Mouse (Mus musculus) myocyte (in vitro differentiated cells): ENCODE data around the gene Zfp456. TPM values are rescaled to one million over a fixed set of nuclear protein-coding genes. Genes with fewer than 3 reads are reported as not detected.

ENCODE experiments used
- H3K27me3 ChIP-seq: one replicate; pipeline ENCODE4 v1.6.1; 2011; ENCODE audit not compliant: control insufficient read depth, insufficient read depth, insufficient read length
- H3K36me3 ChIP-seq: one replicate; pipeline ENCODE4 v1.6.1; 2011; ENCODE audit not compliant: control insufficient read depth, insufficient read depth
- H3K4me2 ChIP-seq: one replicate; pipeline ENCODE4 v1.6.1; 2011; ENCODE audit warnings: low read depth, control low read depth
- H3K4me3 ChIP-seq: one replicate; pipeline ENCODE4 v1.5.1; 2011; ENCODE audit warnings: mild to moderate bottlenecking, control low read depth, moderate library complexity
- H3K79me2 ChIP-seq: one replicate; pipeline ENCODE4 v1.6.1; 2011; ENCODE audit not compliant: control insufficient read depth, insufficient read depth
- H3ac ChIP-seq: one replicate; pipeline ENCODE4 v1.6.1; 2011; ENCODE audit not compliant: control insufficient read depth, insufficient read length
- CEBPB ChIP-seq: IDR thresholded peaks from 2 replicates; pipeline ENCODE4 v1.6.1; 2011; ENCODE audit warnings: mild to moderate bottlenecking, moderate library complexity; ENCODE audit not compliant: poor library complexity, insufficient read depth, severe bottlenecking
- E2F4 ChIP-seq: IDR thresholded peaks from one replicate; pipeline ENCODE4 v1.6.1; 2011; ENCODE audit warnings: mild to moderate bottlenecking, control low read depth, moderate library complexity; ENCODE audit not compliant: insufficient read depth
- MAX ChIP-seq: IDR thresholded peaks from one replicate; pipeline ENCODE4 v1.6.1; 2011; ENCODE audit warnings: low read depth, mild to moderate bottlenecking, control low read depth
- MYOD1 ChIP-seq, 3 experiments: IDR thresholded peaks; one replicate each; pipeline ENCODE4 v1.6.1; 2011; ENCODE audit warnings: control low read depth in 2 of 3, low read depth in 2 of 3, mild to moderate bottlenecking in 2 of 3, moderate library complexity in 1 of 3; ENCODE audit not compliant: insufficient read length in 2 of 3, control insufficient read depth in 1 of 3
- MYOG ChIP-seq, 3 experiments: IDR thresholded peaks; one replicate each; pipeline ENCODE4 v1.6.1; 2011; ENCODE audit warnings: control low read depth in 2 of 3, low read depth in 2 of 3, mild to moderate bottlenecking in 2 of 3; ENCODE audit not compliant: insufficient read length in 2 of 3, control insufficient read depth in 1 of 3, insufficient read depth in 1 of 3
- POLR2A ChIP-seq: IDR thresholded peaks from one replicate; pipeline ENCODE4 v1.6.1; 2011; ENCODE audit warnings: low read depth, mild to moderate bottlenecking, control low read depth, moderate library complexity; ENCODE audit not compliant: insufficient read length
- POLR2AphosphoS2 ChIP-seq: IDR thresholded peaks from one replicate; pipeline ENCODE4 v1.6.1; 2011; ENCODE audit warnings: low read depth, control low read depth; ENCODE audit not compliant: insufficient read length
- REST ChIP-seq: IDR thresholded peaks from one replicate; pipeline ENCODE4 v1.6.1; 2011; ENCODE audit warnings: mild to moderate bottlenecking, control low read depth, moderate library complexity; ENCODE audit not compliant: insufficient read depth, insufficient read length
- SRF ChIP-seq: IDR thresholded peaks from one replicate; pipeline ENCODE4 v1.6.1; 2011; ENCODE audit warnings: low read depth; ENCODE audit not compliant: control insufficient read depth, insufficient read length
- TCF12 ChIP-seq: IDR thresholded peaks from one replicate; pipeline ENCODE4 v1.6.1; 2011; ENCODE audit warnings: mild to moderate bottlenecking, control low read depth; ENCODE audit not compliant: poor library complexity, insufficient read depth, severe bottlenecking
- TCF3 ChIP-seq: IDR thresholded peaks from one replicate; pipeline ENCODE4 v1.6.1; 2011; ENCODE audit warnings: low read depth, control low read depth; ENCODE audit not compliant: insufficient read length
- USF1 ChIP-seq: IDR thresholded peaks from one replicate; pipeline ENCODE4 v1.6.1; 2011; ENCODE audit warnings: low read depth, mild to moderate bottlenecking, control low read depth, moderate library complexity
- polyA plus RNA-seq: library from polyadenylated mRNA; unstranded; fragments of >200 nt; fragmentation: generic; extraction: Trizol; gene quantifications from one replicate; pipeline ENCODE4 v1.2.1, GENCODE M21; 2012; ENCODE audit warnings: missing spikeins

Zfp456 gene
- polyA plus RNA-seq, 1 experiment = 0.04 TPM

- Histone ChIP-seq H3K4me2 (no peak overlapping the region), H3K4me3 (no peak overlapping the region), H3K36me3 (peaks cover 3% of the 10 kb centered on the region), H3ac (no peak overlapping the region), H3K27me3 (no peaks in the 10 kb centered on the region), H3K79me2 (no peaks in the 10 kb centered on the region)
- TF ChIP-seq MYOG (IDR thresholded peaks at IDR 0.05; ENCODE audit: control insufficient read depth in 1 of 3, insufficient read depth in 1 of 3, insufficient read length in 2 of 3, low read depth in 2 of 3) (no peak), POLR2A (no peak), MAX (no peak), SRF (no peak), TCF12 (no peak), CEBPB (no peak), USF1 (no peak), MYOD1 (IDR thresholded peaks at IDR 0.05; ENCODE audit: control insufficient read depth in 1 of 3, insufficient read length in 2 of 3, low read depth in 2 of 3) (no peak)
Measured at GRCm38 (mm10) chr13:67343422-67343821, 32.2 kb downstream of the Zfp456 start.

GRCm38 (mm10) chr13:67332877-67333276 is 42.7 kb downstream of the Zfp456 start:
- H3ac ChIP-seq = no peak overlapping the region
- no peaks in the 10 kb centered on the region for H3K79me2 ChIP-seq
- peak overlapping the region; percentile 84 for H3K4me2 ChIP-seq
- no peaks in the 10 kb centered on the region for H3K36me3 ChIP-seq
- no peak for TF ChIP-seq TCF12
- TF ChIP-seq POLR2AphosphoS2 = no peak
- TF ChIP-seq E2F4 = no peak
- TF ChIP-seq MAX = no peak
- TF ChIP-seq REST = no peak
- no peak for TF ChIP-seq TCF3
- TF ChIP-seq POLR2A = no peak
- H3K4me3 ChIP-seq = peak overlapping the region; percentile 28
- no peaks in the 10 kb centered on the region for H3K27me3 ChIP-seq

- Histone ChIP-seq H3K4me2 (peak within 1 kb of the TSS; percentile 84), H3K36me3 (no peaks in the 10 kb centered on the region), H3K4me3 (peak within 1 kb of the TSS; percentile 28), H3K27me3 (no peaks in the 10 kb centered on the region), H3K79me2 (no peaks in the 10 kb centered on the region), H3ac (no peak within 1 kb of the TSS)
- TF ChIP-seq MYOG (IDR thresholded peaks at IDR 0.05; ENCODE audit: control insufficient read depth in 1 of 3, insufficient read depth in 1 of 3, insufficient read length in 2 of 3, low read depth in 2 of 3) = no peak
- TF ChIP-seq SRF = peak; percentile 17
Measured at GRCm38 (mm10) chr13:67332019-67332724, 43.4 kb downstream of the Zfp456 start, which contains the start of gene Zfp595. TSS of gene Zfp595 (minus strand) at chr13:67332570.

Other genes with a start within 250 kb of the Zfp456 start
- 0.41 TPM for gene Rsl1, start 202.6 kb downstream of the Zfp456 start, polyA plus RNA-seq
- 0.05 TPM for gene Zfp455, start 181.3 kb downstream of the Zfp456 start, polyA plus RNA-seq
- gene Zfp458, start 97.3 kb downstream of the Zfp456 start, polyA plus RNA-seq = 0.20 TPM
- 0.10 TPM for gene Zfp457, start 69.3 kb downstream of the Zfp456 start, polyA plus RNA-seq
- gene Zfp595, start 43.2 kb downstream of the Zfp456 start, polyA plus RNA-seq = 0.48 TPM
- 1.3 TPM for gene Gm28044, start 15.3 kb downstream of the Zfp456 start, polyA plus RNA-seq
- 0.12 TPM for gene Zfp953, start 15.2 kb downstream of the Zfp456 start, polyA plus RNA-seq
- 1.0 TPM for gene Gm28041, start 77 bp downstream of the Zfp456 start, polyA plus RNA-seq
- 1.1 TPM for gene Zfp429, start 24.0 kb upstream of the Zfp456 start, polyA plus RNA-seq
- gene Zfp459, start 45.6 kb upstream of the Zfp456 start, polyA plus RNA-seq = not detected
- gene Zfp874a, start 75.8 kb upstream of the Zfp456 start, polyA plus RNA-seq = 1.4 TPM
- 1.8 TPM for gene Zfp874b, start 108.4 kb upstream of the Zfp456 start, polyA plus RNA-seq
- 1.6 TPM for gene Zfp58, start 124.7 kb upstream of the Zfp456 start, polyA plus RNA-seq
- not detected for gene Gm26965, start 150.3 kb upstream of the Zfp456 start, polyA plus RNA-seq
- 18.0 TPM for gene Zfp87, start 150.4 kb upstream of the Zfp456 start, polyA plus RNA-seq
- 0.68 TPM for gene Zfp748, start 178.0 kb upstream of the Zfp456 start, polyA plus RNA-seq
- gene Zfp729b, start 233.9 kb upstream of the Zfp456 start, polyA plus RNA-seq = 0.86 TPM